Mouse (Mus musculus): Measurements from ENCODE around the gene Nhlh1. TPM values are rescaled to one million over a fixed set of nuclear protein-coding genes. Genes with fewer than 3 reads are reported as not detected.

The Nhlh1 gene
- polyA plus RNA-seq, 1 experiment from 2014 or later = not detected

DNA sequence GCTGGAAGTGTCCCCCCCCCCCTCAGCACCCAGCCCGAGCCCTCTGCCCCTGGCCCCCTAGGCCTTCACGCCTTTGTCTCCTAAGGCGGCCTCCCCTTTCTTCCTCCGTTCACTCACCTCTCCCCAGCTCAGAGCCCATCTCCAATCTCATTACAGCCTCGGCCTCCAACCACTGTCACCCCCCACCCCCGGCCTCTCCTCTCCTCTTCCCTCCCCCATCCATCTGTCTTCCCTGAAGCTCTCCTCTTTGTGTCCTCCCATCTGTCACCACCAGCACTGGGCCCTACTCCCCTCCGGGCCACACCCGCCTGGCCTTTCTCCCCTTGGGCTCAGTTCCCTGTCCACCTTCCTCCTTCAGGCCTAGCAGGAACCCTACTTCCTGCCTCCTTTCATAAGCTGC is 3.8 kb upstream of the Nhlh1 start:
- no peak overlapping the region for H3K4me3 ChIP-seq (ENCODE audit: low read depth, low read length)
- peaks cover 2% of the 10 kb centered on the region; the same call in 1 of the 2 replicates for H3K27me3 ChIP-seq (replicated peaks; ENCODE audit: control insufficient read depth, insufficient read depth, low read length)
- no peak overlapping the region for H3K9ac ChIP-seq (ENCODE audit: low read length)
- H3K36me3 ChIP-seq (ENCODE audit: control insufficient read depth, insufficient read depth, low read length) = peaks cover 12% of the 10 kb centered on the region
- H3K4me2 ChIP-seq (ENCODE audit: low read length) = no peak overlapping the region
- H3K4me1 ChIP-seq (replicated peaks; ENCODE audit: control insufficient read depth, insufficient read depth, low read length) = no peaks in the 10 kb centered on the region; the same call in 1 of the 2 replicates
- no peaks in the 10 kb centered on the region for H3K9me3 ChIP-seq (ENCODE audit: control insufficient read depth, low read length)
- DNase-seq (ENCODE audit: low spot score) (no peak), ATAC-seq (replicated peaks; ENCODE audit: low FRiP score, low TSS enrichment, low read depth) (no peak)
- H3K27ac ChIP-seq (ENCODE audit: low read depth) = no peak overlapping the region
- 42% methylated on average over 8 of the region's 8 CpGs for WGBS

DNA sequence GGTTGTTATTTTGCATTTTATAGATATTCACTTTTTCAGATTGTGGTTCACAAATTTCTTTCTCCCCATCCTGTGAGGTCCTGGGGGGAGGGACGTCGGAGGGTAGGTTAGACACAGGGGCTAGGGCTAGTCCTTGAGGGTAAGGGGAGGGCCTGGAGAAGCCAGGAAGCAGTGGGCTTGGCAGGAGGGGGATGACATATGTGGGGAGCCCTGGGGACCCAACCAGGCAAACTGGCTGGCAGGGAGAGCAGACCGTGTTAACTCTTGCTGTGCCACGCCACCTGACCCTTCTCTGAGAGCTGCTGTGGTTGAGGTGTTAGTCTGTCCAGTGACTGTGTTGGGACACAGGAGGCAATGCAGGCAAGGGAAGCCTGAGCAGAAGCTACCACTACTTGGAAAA is 3.3 kb upstream of the Nhlh1 start:
- Histone ChIP-seq H3K36me3 (ENCODE audit: control insufficient read depth, insufficient read depth, low read length) (peaks cover 6% of the 10 kb centered on the region), H3K9me3 (ENCODE audit: control insufficient read depth, low read length) (no peaks in the 10 kb centered on the region), H3K4me1 (replicated peaks; ENCODE audit: control insufficient read depth, insufficient read depth, low read length) (no peaks in the 10 kb centered on the region; the same call in 1 of the 2 replicates), H3K27me3 (replicated peaks; ENCODE audit: control insufficient read depth, insufficient read depth, low read length) (peaks cover 7% of the 10 kb centered on the region), H3K27ac (ENCODE audit: low read depth) (no peak overlapping the region), H3K4me3 (ENCODE audit: low read depth, low read length) (no peak overlapping the region), H3K9ac (ENCODE audit: low read length) (no peak overlapping the region), H3K4me2 (ENCODE audit: low read length) (no peak overlapping the region)
- ATAC-seq (replicated peaks; ENCODE audit: low FRiP score, low TSS enrichment, low read depth) (no peak), DNase-seq (ENCODE audit: low spot score) (no peak)
- WGBS = 41% methylated on average over 4 of the region's 4 CpGs

DNA sequence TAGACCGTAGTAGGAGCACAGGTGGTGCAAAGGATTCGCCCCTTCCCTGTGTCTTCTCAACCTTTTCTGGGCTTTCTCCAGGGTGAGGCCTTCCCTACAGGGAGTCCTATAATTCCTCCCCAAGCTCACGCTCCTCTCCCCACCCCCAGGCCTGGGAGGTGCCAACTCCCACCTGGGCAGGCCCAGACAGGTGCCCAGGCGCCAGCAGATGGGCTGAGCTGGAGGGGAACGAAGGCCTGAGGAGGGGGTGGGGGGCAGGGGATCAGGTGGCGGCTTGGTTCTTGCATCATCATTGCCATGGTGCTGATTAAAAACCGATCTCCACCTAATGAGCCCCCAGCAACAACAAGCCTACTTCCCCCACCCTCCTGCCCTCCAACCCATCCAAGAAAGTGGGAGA is 1.5 kb upstream of the Nhlh1 start:
- no peak for ATAC-seq (replicated peaks; ENCODE audit: low FRiP score, low TSS enrichment, low read depth)
- DNase-seq (ENCODE audit: low spot score) = no peak
- Histone ChIP-seq H3K4me1 (replicated peaks; ENCODE audit: control insufficient read depth, insufficient read depth, low read length) (peaks cover 6% of the 10 kb centered on the region; the same call in 1 of the 2 replicates), H3K27me3 (replicated peaks; ENCODE audit: control insufficient read depth, insufficient read depth, low read length) (peaks cover 25% of the 10 kb centered on the region), H3K4me2 (ENCODE audit: low read length) (no peak overlapping the region), H3K27ac (ENCODE audit: low read depth) (no peak overlapping the region), H3K9me3 (ENCODE audit: control insufficient read depth, low read length) (no peaks in the 10 kb centered on the region), H3K36me3 (ENCODE audit: control insufficient read depth, insufficient read depth, low read length) (no peaks in the 10 kb centered on the region), H3K4me3 (ENCODE audit: low read depth, low read length) (no peak overlapping the region), H3K9ac (ENCODE audit: low read length) (no peak overlapping the region)
- WGBS = 68% methylated on average over 7 of the region's 7 CpGs

DNA sequence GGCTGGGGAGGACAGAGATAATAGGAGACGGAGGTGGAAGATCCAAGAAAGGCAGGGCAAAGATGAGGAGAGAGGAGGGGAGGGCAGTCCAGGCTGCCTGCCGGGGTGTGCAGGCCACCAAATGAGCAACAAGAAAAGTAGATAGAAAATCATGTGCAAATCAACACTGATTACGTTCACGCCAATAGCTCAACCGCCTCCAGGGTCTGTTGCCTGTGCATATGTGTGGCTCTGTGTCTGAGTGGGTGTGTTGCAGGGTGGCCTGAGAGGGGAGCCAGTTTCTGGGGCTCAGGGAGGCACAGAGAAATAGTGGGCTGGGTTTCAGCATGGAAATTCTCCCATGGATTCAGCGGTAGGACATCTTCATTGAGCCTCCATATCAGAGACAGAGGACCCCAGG is 948 bp upstream of the Nhlh1 start:
- WGBS = 74% methylated on average over 6 of the region's 6 CpGs
- Histone ChIP-seq H3K4me2 (ENCODE audit: low read length) (no peak overlapping the region), H3K4me3 (ENCODE audit: low read depth, low read length) (no peak overlapping the region), H3K27ac (ENCODE audit: low read depth) (no peak overlapping the region), H3K9ac (ENCODE audit: low read length) (no peak overlapping the region), H3K4me1 (replicated peaks; ENCODE audit: control insufficient read depth, insufficient read depth, low read length) (peaks cover 12% of the 10 kb centered on the region), H3K27me3 (replicated peaks; ENCODE audit: control insufficient read depth, insufficient read depth, low read length) (peaks cover 31% of the 10 kb centered on the region), H3K36me3 (ENCODE audit: control insufficient read depth, insufficient read depth, low read length) (no peaks in the 10 kb centered on the region), H3K9me3 (ENCODE audit: control insufficient read depth, low read length) (no peaks in the 10 kb centered on the region)
- DNase-seq (ENCODE audit: low spot score) (no peak), ATAC-seq (replicated peaks; ENCODE audit: low FRiP score, low TSS enrichment, low read depth) (no peak)

DNA sequence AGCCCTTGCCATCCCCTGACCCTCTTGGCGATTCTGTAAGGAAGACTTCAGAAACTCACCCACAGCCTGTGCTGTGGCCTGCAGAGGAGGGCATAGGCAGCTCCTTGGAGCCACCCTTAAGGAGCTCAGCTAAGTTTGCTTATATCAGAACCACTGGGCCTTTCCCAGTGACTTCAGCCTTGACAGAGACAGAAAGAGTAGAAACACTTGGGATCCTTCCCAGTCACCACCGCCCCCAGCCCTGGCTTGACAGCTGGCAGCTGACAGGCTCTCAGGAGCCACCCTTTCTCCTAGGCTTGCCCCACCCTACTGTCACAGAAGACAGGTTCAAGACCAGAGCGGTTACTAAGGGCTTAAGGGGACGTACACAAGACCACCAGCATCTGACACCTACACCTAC is 1.1 kb downstream of the Nhlh1 start:
- Histone ChIP-seq H3K36me3 (ENCODE audit: control insufficient read depth, insufficient read depth, low read length) (no peaks in the 10 kb centered on the region), H3K27me3 (replicated peaks; ENCODE audit: control insufficient read depth, insufficient read depth, low read length) (peaks cover 42% of the 10 kb centered on the region), H3K4me3 (ENCODE audit: low read depth, low read length) (no peak overlapping the region), H3K4me1 (replicated peaks; ENCODE audit: control insufficient read depth, insufficient read depth, low read length) (peaks cover 13% of the 10 kb centered on the region), H3K9ac (ENCODE audit: low read length) (no peak overlapping the region), H3K27ac (ENCODE audit: low read depth) (no peak overlapping the region), H3K4me2 (ENCODE audit: low read length) (no peak overlapping the region), H3K9me3 (ENCODE audit: control insufficient read depth, low read length) (no peaks in the 10 kb centered on the region)
- 72% methylated on average over 4 of the region's 4 CpGs for WGBS
- ATAC-seq (replicated peaks; ENCODE audit: low FRiP score, low TSS enrichment, low read depth) (no peak), DNase-seq (ENCODE audit: low spot score) (no peak)

DNA sequence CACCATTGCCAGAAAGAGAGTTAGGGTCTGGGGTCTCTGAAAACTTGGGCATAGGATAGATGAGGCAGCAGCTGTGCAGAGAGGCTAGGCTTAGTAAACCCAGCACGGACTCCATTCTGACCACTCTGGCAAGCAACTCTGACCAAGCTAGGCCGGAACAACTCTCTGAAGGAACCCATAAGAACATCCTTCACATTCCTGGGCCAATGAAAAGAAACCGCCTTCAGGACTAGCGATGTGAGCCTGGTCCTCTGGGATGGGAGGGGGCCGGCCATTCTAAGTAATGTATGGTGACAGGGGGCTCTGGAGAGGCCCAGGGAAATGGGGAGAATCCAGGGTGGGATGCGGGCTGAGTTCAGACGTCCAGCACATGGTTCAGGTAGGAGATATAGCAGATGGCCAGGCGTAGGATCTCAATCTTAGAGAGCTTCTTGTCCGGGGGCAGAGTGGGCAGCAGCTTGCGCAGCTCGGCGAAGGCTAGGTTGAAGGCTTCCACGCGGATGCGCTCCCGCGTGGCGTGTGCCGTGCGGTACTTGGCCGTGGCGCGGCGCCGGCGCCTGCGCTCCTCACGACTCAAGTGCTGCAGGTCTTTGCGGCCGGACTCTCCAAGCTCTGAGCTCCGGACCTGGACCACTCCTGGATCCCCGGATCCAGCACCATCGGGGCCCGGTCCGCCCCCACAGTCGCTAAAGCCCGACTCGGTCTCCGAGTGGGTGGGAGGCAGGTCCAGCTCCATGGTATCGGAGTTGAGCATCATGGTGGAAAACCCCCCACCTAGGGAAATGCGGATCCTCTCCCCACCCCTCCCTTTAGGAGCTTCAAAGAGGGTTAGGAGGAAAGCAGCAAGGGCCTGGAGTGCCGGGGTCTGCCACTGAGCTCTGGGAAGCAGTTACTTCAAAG is 3.6 kb downstream of the Nhlh1 start:
- DNase-seq (ENCODE audit: low spot score) (no peak), ATAC-seq (replicated peaks; ENCODE audit: low FRiP score, low TSS enrichment, low read depth) (peak; percentile 33; the same call in 1 of the 2 replicates)
- peak overlapping the region; percentile 32 for H3K9ac ChIP-seq (ENCODE audit: low read length)
- 6% methylated on average over 42 of the region's 42 CpGs for WGBS
- peak overlapping the region; percentile 52 for H3K4me2 ChIP-seq (ENCODE audit: low read length)
- no peaks in the 10 kb centered on the region for H3K36me3 ChIP-seq (ENCODE audit: control insufficient read depth, insufficient read depth, low read length)
- peaks cover 42% of the 10 kb centered on the region for H3K27me3 ChIP-seq (replicated peaks; ENCODE audit: control insufficient read depth, insufficient read depth, low read length)
- peaks cover 19% of the 10 kb centered on the region for H3K4me1 ChIP-seq (replicated peaks; ENCODE audit: control insufficient read depth, insufficient read depth, low read length)
- no peak overlapping the region for H3K27ac ChIP-seq (ENCODE audit: low read depth)
- H3K4me3 ChIP-seq (ENCODE audit: low read depth, low read length) = peak overlapping the region; percentile 21
- H3K9me3 ChIP-seq (ENCODE audit: control insufficient read depth, low read length) = no peaks in the 10 kb centered on the region

DNA sequence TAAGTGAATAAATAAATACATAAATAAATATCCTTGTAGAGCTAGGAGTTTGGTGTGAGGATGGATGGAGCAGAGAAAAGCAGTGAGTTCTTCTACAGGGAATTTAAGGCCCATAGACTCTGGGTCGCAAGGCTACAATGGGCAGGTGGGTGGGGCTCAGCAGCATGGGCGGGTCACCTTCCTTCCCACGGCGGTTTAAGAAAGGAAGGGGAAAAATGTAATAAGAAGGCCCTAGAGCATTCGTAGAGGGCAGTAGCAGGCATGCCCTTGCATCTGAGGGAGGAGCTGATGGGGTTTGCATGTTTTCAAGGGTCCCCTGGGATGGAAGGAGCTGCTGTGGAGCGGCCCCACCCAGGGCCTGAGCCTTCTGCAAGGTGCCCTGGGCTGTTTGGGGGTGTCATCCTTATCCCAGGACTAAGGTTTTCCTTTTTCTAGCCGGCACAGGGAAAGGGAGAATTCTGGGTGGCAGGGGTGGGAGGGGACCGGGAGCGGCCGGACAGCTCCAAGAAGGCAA is 4.5 kb downstream of the Nhlh1 start:
- H3K27ac ChIP-seq (ENCODE audit: low read depth) = no peak overlapping the region
- no peaks in the 10 kb centered on the region for H3K9me3 ChIP-seq (ENCODE audit: control insufficient read depth, low read length)
- H3K4me3 ChIP-seq (ENCODE audit: low read depth, low read length) = no peak overlapping the region
- H3K36me3 ChIP-seq (ENCODE audit: control insufficient read depth, insufficient read depth, low read length) = no peaks in the 10 kb centered on the region
- no peak for ATAC-seq (replicated peaks; ENCODE audit: low FRiP score, low TSS enrichment, low read depth)
- no peak for DNase-seq (ENCODE audit: low spot score)
- peak overlapping the region; percentile 52 for H3K4me2 ChIP-seq (ENCODE audit: low read length)
- 14% methylated on average over 10 of the region's 10 CpGs for WGBS
- H3K9ac ChIP-seq (ENCODE audit: low read length) = no peak overlapping the region
- H3K4me1 ChIP-seq (replicated peaks; ENCODE audit: control insufficient read depth, insufficient read depth, low read length) = peaks cover 19% of the 10 kb centered on the region
- H3K27me3 ChIP-seq (replicated peaks; ENCODE audit: control insufficient read depth, insufficient read depth, low read length) = peaks cover 42% of the 10 kb centered on the region

DNA sequence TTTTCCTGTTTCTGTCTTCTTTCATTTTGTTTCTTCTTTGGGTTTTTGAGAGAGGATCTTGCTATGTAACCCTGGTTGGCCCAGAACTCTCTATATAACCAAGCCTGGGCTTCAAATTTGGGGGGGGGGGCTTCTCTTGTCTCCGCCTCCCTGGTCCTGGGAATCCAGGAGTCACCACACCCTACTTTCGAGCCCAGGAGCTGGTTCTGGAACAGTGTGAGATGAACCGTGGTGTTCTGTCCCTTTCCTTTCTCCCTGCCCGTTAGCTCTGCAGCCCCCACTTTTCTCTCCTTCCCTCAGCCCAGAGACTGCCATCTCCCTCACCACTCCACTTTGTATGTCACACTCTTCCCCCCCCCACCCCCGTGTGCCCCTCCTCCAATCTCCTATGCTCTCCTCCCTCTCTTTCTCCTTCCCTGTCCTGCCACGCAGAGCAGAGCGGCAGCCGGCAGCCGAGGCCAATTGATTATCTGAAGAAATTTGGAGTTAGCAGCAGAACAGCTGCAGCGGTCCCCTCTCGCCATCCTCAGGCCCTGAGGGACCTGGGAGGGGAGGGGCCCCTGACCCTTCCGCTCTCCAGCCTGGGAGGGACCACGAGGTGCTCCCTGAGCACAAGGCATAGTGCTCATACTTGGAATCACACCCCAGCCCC is 8.1 kb downstream of the Nhlh1 start:
- no peaks in the 10 kb centered on the region for H3K9me3 ChIP-seq (ENCODE audit: control insufficient read depth, low read length)
- H3K9ac ChIP-seq (ENCODE audit: low read length) = no peak overlapping the region
- H3K4me1 ChIP-seq (replicated peaks; ENCODE audit: control insufficient read depth, insufficient read depth, low read length) = peaks cover 20% of the 10 kb centered on the region
- ATAC-seq (replicated peaks; ENCODE audit: low FRiP score, low TSS enrichment, low read depth) (no peak), DNase-seq (ENCODE audit: low spot score) (no peak)
- no peak overlapping the region for H3K4me2 ChIP-seq (ENCODE audit: low read length)
- H3K27me3 ChIP-seq (replicated peaks; ENCODE audit: control insufficient read depth, insufficient read depth, low read length) = peaks cover 24% of the 10 kb centered on the region
- no peak overlapping the region for H3K4me3 ChIP-seq (ENCODE audit: low read depth, low read length)
- no peak overlapping the region for H3K27ac ChIP-seq (ENCODE audit: low read depth)
- WGBS = 36% methylated on average over 13 of the region's 13 CpGs
- no peaks in the 10 kb centered on the region for H3K36me3 ChIP-seq (ENCODE audit: control insufficient read depth, insufficient read depth, low read length)

All from intestine, embryonic 14.5 days (tissue).